Mouse (Mus musculus) gastrocnemius, adult 2 months (tissue): ENCODE results near the gene Actl6a. TPM values are rescaled to one million over a fixed set of nuclear protein-coding genes. Genes with fewer than 3 reads are reported as not detected.

Experiments
- DNase-seq: peaks from one replicate; pipeline ENCODE4 v3.0.0; 2022
- H3K27ac ChIP-seq: fragments of 200-600 bp; 2 replicates; pipeline ENCODE4 v1.8.1; 2022; ENCODE audit warnings: mild to moderate bottlenecking
- H3K4me3 ChIP-seq: fragments of 200-600 bp; 2 replicates; pipeline ENCODE4 v1.8.1; 2022; ENCODE audit warnings: mild to moderate bottlenecking, moderate library complexity
- CTCF ChIP-seq: fragments of 200-600 bp; IDR thresholded peaks from 2 replicates; pipeline ENCODE4 v1.8.1; 2022; ENCODE audit warnings: antibody characterized with exemption, mild to moderate bottlenecking, moderate library complexity
- intact Hi-C: fragments of 180-260 bp; cut with DNase I; formaldehyde crosslinking; loops from one replicate; pipeline ENCODE4 v1.15.1; 2025
- total RNA-seq, 2 experiments: library from RNA; stranded (reverse); gene quantifications; 2 replicates each; pipeline ENCODE4 v1.2.3; 2021

The Actl6a gene
- total RNA-seq, 2 experiments from 2014 or later: 13.1 to 16.0 TPM

DNA sequence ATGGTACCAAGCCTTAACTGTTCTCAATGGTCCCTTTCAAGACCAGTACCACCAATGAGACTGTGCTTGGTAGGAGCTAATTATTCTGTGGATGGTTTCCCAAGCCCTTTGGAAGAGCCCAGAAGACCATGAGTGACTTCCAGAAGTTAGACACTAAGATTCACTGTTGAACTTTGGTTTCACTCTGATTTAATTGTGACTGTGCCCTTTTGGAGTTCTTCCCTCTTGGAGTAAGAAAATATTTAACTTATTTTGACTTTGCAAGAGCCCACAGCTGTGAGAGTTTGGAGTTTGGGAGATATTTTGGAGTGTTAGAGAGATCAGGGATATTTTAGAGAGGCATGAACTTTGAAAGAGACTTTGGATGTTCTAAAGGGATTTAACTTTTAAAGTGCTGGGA lies 32.9 kb upstream of the Actl6a start:
- no peak overlapping the region for H3K4me3 ChIP-seq
- no peak for TF ChIP-seq CTCF
- intact Hi-C loops: no loop called here
- H3K27ac ChIP-seq: no peak overlapping the region
- no peak for DNase-seq

DNA sequence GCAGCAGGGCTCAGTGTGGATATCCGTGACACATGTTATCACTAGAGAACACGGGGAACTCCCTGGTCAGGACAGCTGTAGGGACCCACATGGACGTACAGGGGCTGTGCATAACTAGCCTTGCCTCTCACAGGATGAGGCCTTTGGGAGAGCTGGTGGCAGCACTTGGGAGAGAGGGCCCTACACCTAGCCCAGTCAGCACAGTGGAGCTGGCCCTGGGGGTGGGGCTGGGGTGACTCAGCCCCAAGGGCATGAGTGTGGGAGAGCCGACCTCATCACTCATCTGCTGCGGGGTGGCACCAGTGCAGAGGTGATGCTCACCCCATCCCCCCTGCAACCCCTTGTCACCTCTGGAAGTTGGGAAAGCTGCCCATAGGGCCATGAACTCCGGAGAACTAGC lies 29.7 kb upstream of the Actl6a start:
- H3K4me3 ChIP-seq: no peak overlapping the region
- no peak overlapping the region for H3K27ac ChIP-seq
- DNase-seq: no peak
- intact Hi-C loops: no loop called here
- no peak for TF ChIP-seq CTCF

DNA sequence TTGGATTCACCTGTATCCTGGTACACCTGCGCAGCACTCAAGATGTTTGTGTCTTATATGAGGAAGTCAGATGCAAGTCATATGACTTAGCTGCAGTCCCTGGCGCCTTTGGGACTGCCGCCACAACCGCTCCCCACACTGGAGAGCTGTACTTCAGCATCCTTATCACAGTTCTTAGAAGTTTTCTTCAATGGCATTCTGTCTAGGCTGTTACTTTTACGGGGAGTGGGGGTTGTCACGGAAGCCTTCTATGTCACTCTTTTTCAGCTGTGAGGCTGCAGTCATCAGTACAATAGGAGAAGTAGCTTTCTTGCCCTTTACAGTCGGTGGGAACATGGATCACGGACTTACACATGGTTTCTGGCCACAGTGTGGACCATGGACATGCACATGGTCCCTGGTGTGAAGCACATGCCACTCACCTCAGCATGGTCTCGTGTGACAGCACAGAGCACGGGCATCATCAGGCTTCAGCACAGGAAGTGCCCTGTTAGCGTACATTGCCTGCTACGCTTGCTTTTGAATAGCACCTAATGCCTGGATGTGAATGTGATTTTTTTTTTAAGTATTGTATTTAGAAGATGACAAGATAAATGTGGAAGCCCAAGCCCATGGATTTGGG lies 23.1 kb upstream of the Actl6a start:
- intact Hi-C loops: no loop called here
- Histone ChIP-seq H3K27ac (no peak overlapping the region), H3K4me3 (no peak overlapping the region)
- no peak for TF ChIP-seq CTCF
- no peak for DNase-seq

DNA sequence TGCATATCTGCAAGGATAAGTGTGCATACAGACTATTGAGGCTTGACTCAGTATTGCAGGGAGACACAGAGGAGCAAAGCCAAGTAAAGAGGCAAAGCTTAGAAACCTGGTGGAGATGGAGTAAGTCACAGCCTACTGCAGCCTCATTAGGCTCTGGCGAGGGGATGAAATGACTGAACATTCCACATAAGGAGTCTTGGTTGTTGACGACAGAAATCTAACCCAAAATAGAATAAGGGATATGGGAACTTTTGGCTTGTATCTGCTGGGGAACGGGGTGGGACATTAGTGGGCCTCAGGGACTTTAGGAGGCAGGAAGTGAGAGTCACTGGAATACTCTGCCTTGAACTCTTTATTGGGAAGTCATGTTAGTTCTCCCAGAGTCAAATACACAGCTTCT lies 21.5 kb upstream of the Actl6a start:
- Histone ChIP-seq H3K27ac (peak overlapping the region; percentile 59), H3K4me3 (no peak overlapping the region)
- DNase-seq: no peak
- intact Hi-C loops: no loop called here
- TF ChIP-seq CTCF: no peak

DNA sequence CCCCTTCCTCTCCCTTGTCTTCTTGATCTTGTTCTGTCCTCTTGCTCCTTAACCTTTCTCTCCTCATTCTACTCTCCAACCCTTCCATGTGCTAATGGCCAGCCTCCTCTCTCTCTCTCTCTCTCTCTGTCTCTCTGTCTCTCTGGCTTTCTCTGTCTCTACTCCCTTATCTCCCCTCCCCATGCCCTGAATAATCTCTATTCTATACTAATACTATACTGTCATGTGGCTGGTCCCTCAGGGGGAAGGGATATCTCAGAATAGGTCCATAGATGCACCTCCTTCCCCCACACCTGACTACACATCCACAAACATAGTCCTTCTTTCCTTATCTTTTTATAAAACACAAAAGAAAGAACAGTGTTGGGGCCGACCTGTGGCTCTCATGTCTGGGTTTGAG lies 19.6 kb upstream of the Actl6a start:
- no peak overlapping the region for H3K27ac ChIP-seq
- H3K4me3 ChIP-seq: no peak overlapping the region
- DNase-seq: no peak
- intact Hi-C loops: no loop called here
- TF ChIP-seq CTCF: no peak

DNA sequence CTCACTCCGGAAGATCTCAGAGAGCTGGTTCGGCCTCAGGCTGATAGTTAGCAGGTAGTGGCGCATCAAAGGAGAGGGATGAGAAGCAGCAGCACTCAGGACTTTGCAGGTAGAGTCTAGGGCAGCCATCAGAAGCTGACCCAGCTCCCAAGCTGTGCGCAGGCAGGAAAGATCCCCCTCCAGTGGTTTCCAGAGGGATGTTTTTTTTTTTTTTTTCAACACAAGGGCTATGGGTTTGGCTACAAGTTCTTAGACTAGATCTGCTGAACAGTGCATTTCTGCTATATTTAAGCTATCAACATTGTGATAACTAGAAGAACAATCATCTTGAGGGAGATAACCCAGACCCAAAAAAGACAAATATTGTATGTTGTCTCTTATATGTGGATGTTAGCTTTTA lies 18.9 kb upstream of the Actl6a start:
- H3K4me3 ChIP-seq: no peak overlapping the region
- intact Hi-C loops: no loop called here
- no peak for DNase-seq
- H3K27ac ChIP-seq: no peak overlapping the region
- TF ChIP-seq CTCF: peak; percentile 18; the same call in 1 of the 2 replicates

DNA sequence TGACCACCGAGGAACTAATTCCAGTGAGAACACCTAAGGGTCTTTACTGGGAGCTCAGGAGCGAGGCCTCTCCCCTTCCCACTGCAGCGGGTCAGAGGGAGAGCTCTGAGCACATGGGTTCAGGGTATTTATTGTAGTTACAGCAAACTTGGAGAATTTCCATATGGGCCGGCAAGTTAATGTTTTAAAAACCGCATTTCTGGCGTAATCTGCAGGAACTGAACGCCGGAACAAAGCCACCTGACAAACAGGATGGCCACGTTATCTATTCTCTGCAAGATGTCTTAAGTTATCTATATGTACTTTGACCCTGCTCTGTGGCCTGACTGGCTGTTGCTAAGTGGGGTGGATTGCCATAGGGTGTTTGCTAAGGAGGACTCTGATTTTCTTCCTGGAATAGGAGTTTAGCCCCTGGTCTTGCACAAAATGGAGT lies 16.5 kb upstream of the Actl6a start:
- Histone ChIP-seq H3K27ac (no peak overlapping the region), H3K4me3 (no peak overlapping the region)
- TF ChIP-seq CTCF: no peak
- intact Hi-C loops: no loop called here
- DNase-seq: no peak

DNA sequence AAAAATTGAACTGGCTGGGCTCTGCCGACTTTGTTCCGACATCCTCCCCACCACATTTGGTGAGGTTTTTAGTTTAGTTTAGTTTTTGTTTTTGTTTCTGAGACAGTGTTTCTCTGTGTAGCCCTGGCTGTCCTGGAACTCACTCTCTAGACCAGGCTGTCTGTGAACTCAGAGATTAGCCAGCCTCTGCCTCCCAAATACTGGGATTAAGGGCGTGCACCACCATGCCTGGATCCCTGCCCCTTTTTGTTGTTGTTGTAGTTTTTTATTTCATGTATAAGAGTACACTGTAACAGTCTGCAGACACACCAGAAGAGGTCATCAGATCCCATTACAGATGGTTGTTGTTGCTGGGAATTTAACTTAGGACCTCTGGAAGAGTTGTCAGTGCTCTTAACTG lies 16.1 kb upstream of the Actl6a start:
- no peak overlapping the region for H3K4me3 ChIP-seq
- H3K27ac ChIP-seq: no peak overlapping the region
- DNase-seq: no peak
- intact Hi-C loops: no loop called here
- TF ChIP-seq CTCF: no peak

DNA sequence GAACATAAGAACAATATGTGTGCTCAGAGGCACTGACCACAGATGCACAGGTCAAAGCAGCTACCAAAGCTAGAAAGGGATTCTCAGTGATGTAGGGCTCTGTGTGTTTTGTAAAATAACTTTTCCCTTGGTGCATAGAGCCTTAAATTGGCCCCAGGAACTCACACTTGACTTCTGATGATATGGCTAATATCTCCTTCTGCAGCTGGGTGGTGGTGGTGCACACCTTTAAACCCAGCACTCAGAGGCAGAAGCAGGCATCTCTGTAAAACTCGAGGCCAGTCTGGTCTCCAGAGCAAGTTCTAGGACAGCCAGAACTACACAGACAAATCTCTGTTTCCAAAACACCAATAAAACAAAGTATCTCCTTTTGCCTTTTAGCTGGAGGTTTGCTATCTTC lies 15.2 kb upstream of the Actl6a start:
- H3K27ac ChIP-seq: no peak overlapping the region
- intact Hi-C loops: no loop called here
- no peak for TF ChIP-seq CTCF
- H3K4me3 ChIP-seq: no peak overlapping the region
- DNase-seq: no peak

DNA sequence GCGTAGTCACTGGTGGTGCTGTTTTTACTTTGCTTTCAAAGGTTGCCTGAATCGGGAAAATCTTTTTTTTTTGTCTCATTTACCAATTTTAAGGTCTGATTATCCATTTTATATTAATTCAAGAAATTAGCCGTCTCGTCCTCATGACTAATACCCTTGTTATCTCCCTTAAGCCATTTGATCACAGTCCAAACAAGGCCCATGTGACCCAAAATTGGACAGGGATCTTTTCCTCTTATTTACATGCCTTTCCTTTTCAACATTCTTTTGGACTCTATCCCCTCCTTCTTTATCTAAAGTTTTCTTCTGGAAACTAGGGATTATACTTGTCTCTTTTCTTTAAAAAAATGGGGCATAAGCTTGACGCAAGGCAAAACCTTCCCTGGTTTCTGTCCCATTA lies 14.3 kb upstream of the Actl6a start:
- H3K4me3 ChIP-seq: no peak overlapping the region
- H3K27ac ChIP-seq: no peak overlapping the region
- intact Hi-C loops: no loop called here
- DNase-seq: no peak
- TF ChIP-seq CTCF: no peak

DNA sequence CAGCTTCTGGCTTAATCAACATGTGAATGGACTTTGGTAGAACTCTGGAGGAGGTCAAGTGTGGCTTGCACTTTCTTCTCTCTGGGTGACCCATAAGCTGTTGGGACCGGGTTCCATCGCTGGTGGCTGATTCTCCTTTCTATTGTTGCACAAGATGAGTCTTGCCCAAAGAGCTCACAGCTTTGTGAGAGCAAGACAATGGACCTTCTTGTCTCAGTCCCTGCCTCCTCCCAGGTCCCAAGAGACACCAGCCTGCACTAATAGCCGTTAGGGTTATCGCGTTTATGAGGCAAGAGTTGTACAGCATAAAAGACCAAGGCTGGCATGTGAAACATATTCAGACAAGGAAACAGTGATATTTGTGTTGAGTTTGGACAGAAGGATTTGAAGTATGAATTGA lies 11.9 kb upstream of the Actl6a start:
- no peak for TF ChIP-seq CTCF
- no peak for DNase-seq
- intact Hi-C loops: no loop called here

DNA sequence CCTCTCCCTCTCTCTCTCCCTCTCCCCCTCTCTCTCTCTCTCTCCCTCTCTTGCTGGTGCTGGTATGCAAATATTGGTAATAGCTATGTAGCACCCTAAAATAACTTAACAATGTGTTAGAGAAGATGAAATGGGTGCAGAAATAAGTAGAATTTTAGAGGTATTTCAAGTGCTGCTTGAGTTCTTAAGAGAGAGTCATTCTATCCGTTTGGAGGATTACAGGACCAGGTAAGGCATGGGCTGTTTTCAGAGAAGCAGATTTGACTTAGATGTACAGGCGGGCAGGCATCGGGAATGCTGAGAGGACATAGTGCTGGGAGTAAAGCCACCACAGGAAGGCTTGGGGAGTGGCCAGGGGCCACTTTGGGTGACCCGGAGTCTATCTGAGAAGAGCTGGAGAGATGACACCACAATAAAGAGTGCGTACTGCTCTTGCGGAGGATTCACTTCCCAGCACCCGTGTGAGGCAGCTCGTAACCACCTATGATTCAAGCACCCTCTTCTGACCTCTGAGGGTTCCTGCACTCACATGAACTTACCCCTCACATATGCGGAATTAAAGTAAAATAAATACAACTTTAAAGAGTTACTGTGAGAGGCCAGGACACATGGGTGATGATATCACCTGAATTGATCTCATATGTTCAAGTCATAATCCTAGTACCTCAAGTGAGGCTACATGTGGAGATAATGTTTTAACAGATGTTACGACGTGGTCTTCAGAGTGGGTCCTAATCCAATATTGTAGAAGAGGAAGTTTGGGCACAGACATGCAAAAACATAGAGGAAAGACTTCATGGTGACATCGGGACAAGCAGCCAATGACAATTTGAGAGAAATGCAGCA lies 11.1 kb upstream of the Actl6a start:
- no peak overlapping the region for H3K4me3 ChIP-seq
- no peak for TF ChIP-seq CTCF
- H3K27ac ChIP-seq: no peak overlapping the region
- intact Hi-C loops: loop anchor here (5.0 kb wide), 1 partner anchor 363 kb away; no protein-coding TSS in a partner anchor
- no peak for DNase-seq

More for the DNA sequence above, 11.9 kb upstream of the Actl6a start:
- no peak overlapping the region for H3K4me3 ChIP-seq
- no peak overlapping the region for H3K27ac ChIP-seq

DNA sequence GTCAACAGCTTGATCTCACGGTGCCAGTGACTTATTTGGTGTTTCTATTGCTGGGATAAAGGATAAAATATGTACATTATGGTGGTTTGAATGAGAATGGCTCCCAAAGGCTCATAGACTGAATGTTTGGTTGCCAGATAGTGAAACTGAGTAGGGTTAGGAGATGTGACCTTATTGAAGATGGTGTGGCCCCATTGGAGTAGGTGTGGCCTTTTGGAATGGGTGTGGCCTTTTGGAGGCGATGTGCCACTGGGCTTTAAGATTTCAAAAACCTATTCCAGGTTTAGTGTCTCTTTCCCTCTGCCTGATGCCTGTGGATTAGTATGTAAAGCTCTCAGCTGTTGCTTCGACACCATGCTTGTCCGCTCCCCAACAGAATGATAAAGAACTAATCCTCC lies 10.5 kb upstream of the Actl6a start:
- DNase-seq: no peak
- no peak overlapping the region for H3K4me3 ChIP-seq
- intact Hi-C loops: loop anchor here (5.0 kb wide), 1 partner anchor 363 kb away; no protein-coding TSS in a partner anchor
- no peak for TF ChIP-seq CTCF
- no peak overlapping the region for H3K27ac ChIP-seq
